Mouse (Mus musculus) spleen, postnatal 14 days (tissue): ENCODE data around the gene Slc19a1.

Experiments used
- DNase-seq, 2 experiments: peaks; one replicate each; pipeline ENCODE4 v3.0.0; 2021 to 2022; ENCODE audit warnings: low spot score in 2 of 2

The Slc19a1 gene

GRCm38 (mm10) chr10:77093817-77094216, 61.8 kb downstream of the Slc19a1 start:
- DNase-seq = no peak

GRCm38 (mm10) chr10:77095666-77096065, 63.6 kb downstream of the Slc19a1 start:
- no peak for DNase-seq

GRCm38 (mm10) chr10:77097006-77097889, 65.2 kb downstream of the Slc19a1 start:
- DNase-seq = no peak

- DNase-seq = no peak
Measured at GRCm38 (mm10) chr10:77097890-77098200, 65.8 kb downstream of the Slc19a1 start.

- no peak for DNase-seq
Measured at GRCm38 (mm10) chr10:77098619-77099018, 66.6 kb downstream of the Slc19a1 start.

- no peak for DNase-seq
Measured at GRCm38 (mm10) chr10:77099777-77100176, 67.7 kb downstream of the Slc19a1 start.

- no peak for DNase-seq
Measured at GRCm38 (mm10) chr10:77103689-77104088, 71.6 kb downstream of the Slc19a1 start.

- DNase-seq = no peak
Measured at GRCm38 (mm10) chr10:77104327-77104726, 72.3 kb downstream of the Slc19a1 start.

GRCm38 (mm10) chr10:77108106-77108505, 76.1 kb downstream of the Slc19a1 start:
- no peak for DNase-seq

- DNase-seq = no peak
Measured at GRCm38 (mm10) chr10:77110010-77110409, 78.0 kb downstream of the Slc19a1 start.
